Mouse (Mus musculus): ENCODE results near the gene Dchs1.
"Not testable (repeated sequence)": the region's sequence is repeated elsewhere in the genome, so short reads cannot be mapped to it uniquely, and the experiment has no call there.

- not testable (repeated sequence) for TF ChIP-seq CTCF (IDR thresholded peaks at IDR 0.05; ENCODE audit: extremely low read depth, insufficient read length, insufficient replicate concordance, low read depth, low read length); POLR2A (IDR thresholded peaks at IDR 0.05; ENCODE audit: low read depth, low read length)
These were observed 44.8 kb downstream of the Dchs1 start for GRCm38 (mm10) chr7:105742539-105743215.

Measured in small intestine, adult 2 months (tissue).